Mouse (Mus musculus) CD8-positive naive resting alpha-beta T cell, adult 2 months (primary cell): ENCODE results near the gene Mtx1.
A peak's percentile ranks its signal among the peaks of the same experiment; 100 is the strongest.
"Not testable (repeated sequence)": the region's sequence is repeated elsewhere in the genome, so short reads cannot be mapped to it uniquely, and the experiment has no call there.

Experiments
- DNase-seq, 2 experiments: peaks; one replicate each; pipeline ENCODE4 v3.0.0; 2022; ENCODE audit warnings: low read depth in 2 of 2, low spot score in 2 of 2

The Mtx1 gene

GRCm38 (mm10) chr3:89183959-89184315 lies 43.0 kb downstream of the Mtx1 start:
- DNase-seq = no peak

- DNase-seq = peak in 1 of 2 experiments; percentile 38
Observed at GRCm38 (mm10) chr3:89183058-89183958, 43.6 kb downstream of the Mtx1 start, which contains the start of gene Fam189b. TSS of gene Fam189b (plus strand) at chr3:89183143.

- DNase-seq = no peak
Observed at GRCm38 (mm10) chr3:89182531-89183057, 44.3 kb downstream of the Mtx1 start.

- no peak for DNase-seq
Observed at GRCm38 (mm10) chr3:89181749-89182500, 45.0 kb downstream of the Mtx1 start.

- DNase-seq = no peak
Observed at GRCm38 (mm10) chr3:89179056-89179455, 47.8 kb downstream of the Mtx1 start.

- no peak for DNase-seq
Observed at GRCm38 (mm10) chr3:89178107-89178385, 48.8 kb downstream of the Mtx1 start.

GRCm38 (mm10) chr3:89177242-89178106 lies 49.4 kb downstream of the Mtx1 start, which contains the start of gene Scamp3:
TSS of gene Scamp3 (plus strand) at chr3:89177473.
- DNase-seq = peak; percentile 72 to 76

GRCm38 (mm10) chr3:89176421-89176820 lies 50.5 kb downstream of the Mtx1 start:
- no peak for DNase-seq

GRCm38 (mm10) chr3:89175544-89175943 lies 51.3 kb downstream of the Mtx1 start:
- DNase-seq = no peak

GRCm38 (mm10) chr3:89174844-89175243 lies 52.0 kb downstream of the Mtx1 start:
- DNase-seq = no peak

GRCm38 (mm10) chr3:89166945-89167344 lies 59.9 kb downstream of the Mtx1 start:
- DNase-seq = no peak

- DNase-seq = no peak
Observed at GRCm38 (mm10) chr3:89165268-89165870, 61.5 kb downstream of the Mtx1 start.

- DNase-seq = peak; percentile 89
Observed at GRCm38 (mm10) chr3:89164506-89165267, 62.2 kb downstream of the Mtx1 start, which contains the start of gene Clk2. TSS of gene Clk2 (plus strand) at chr3:89164795.

- peak in 1 of 2 experiments; percentile 29 for DNase-seq
Observed at GRCm38 (mm10) chr3:89163643-89164245, 63.1 kb downstream of the Mtx1 start.

- no peak for DNase-seq
Observed at GRCm38 (mm10) chr3:89163123-89163522, 63.8 kb downstream of the Mtx1 start.

GRCm38 (mm10) chr3:89161786-89162185 lies 65.1 kb downstream of the Mtx1 start:
- DNase-seq = no peak

- DNase-seq = not testable (repeated sequence)
Observed at GRCm38 (mm10) chr3:89161207-89161606, 65.7 kb downstream of the Mtx1 start.

- peak; percentile 72 to 73 for DNase-seq
Observed at GRCm38 (mm10) chr3:89159616-89160344, 67.1 kb downstream of the Mtx1 start, which contains the start of gene Hcn3. TSS of gene Hcn3 (minus strand) at chr3:89160196.

GRCm38 (mm10) chr3:89159211-89159610 lies 67.7 kb downstream of the Mtx1 start:
- DNase-seq = no peak
